Mouse (Mus musculus) macrophage (primary cell): Measurements from ENCODE around the gene Maml3. TPM values are rescaled to one million over a fixed set of nuclear protein-coding genes. Genes with fewer than 3 reads are reported as not detected.
A peak's percentile ranks its signal among the peaks of the same experiment; 100 is the strongest.

Experiments
- H3K27ac ChIP-seq: fragments of 350-480 bp; formaldehyde crosslinking; 2 replicates; pipeline ENCODE4 v1.9.0; 2021
- H3K36me3 ChIP-seq: fragments of 350-480 bp; formaldehyde crosslinking; 2 replicates; pipeline ENCODE4 v1.9.0; 2021; ENCODE audit errors: inconsistent target
- H3K4me3 ChIP-seq: fragments of 350-480 bp; formaldehyde crosslinking; 2 replicates; pipeline ENCODE4 v1.9.0; 2021; ENCODE audit errors: inconsistent target
- H3K79me2 ChIP-seq: fragments of 350-480 bp; formaldehyde crosslinking; 2 replicates; pipeline ENCODE4 v1.9.0; 2021; ENCODE audit errors: inconsistent target
- WGBS: methylation state at CpG from one replicate; pipeline ENCODE4 v1.1.7; 2026; ENCODE audit warnings: inconsistent platforms; ENCODE audit not compliant: missing documents; 5-methylcytosine and 5-hydroxymethylcytosine counted together
- polyA plus RNA-seq: library from polyadenylated mRNA; stranded (reverse); fragments of 250-400 nt; gene quantifications from 3 replicates; pipeline ENCODE4 v1.2.4, GENCODE M21; 2018; ENCODE audit warnings: inconsistent platforms

The Maml3 gene
- polyA plus RNA-seq, 1 experiment from 2014 or later, result 0.72 TPM

DNA sequence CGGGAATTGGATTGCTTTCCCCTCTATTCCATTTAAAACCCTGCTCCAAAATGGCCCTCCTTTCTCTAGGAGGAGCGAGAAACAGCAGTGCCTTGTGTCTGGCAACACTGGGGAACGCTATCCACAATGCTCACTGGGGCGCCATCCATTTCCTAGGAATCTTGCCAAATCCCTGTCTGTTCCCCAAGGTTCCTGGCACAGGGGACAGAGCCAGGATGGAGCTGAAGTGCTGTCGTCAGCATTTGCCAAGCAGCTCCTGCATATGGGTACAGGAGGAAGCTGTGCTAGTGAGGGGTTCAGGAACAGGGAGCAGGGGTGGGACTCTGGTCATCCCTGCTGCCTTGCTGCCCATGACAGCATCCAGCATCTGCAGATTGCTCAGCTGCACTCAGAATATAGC lies 215.1 kb downstream of the Maml3 start:
- Histone ChIP-seq H3K36me3 (no peaks in the 10 kb centered on the region), H3K4me3 (no peak overlapping the region), H3K79me2 (no peaks in the 10 kb centered on the region), H3K27ac (no peak overlapping the region)
- WGBS, result 93% methylated on average over 5 of the region's 5 CpGs

DNA sequence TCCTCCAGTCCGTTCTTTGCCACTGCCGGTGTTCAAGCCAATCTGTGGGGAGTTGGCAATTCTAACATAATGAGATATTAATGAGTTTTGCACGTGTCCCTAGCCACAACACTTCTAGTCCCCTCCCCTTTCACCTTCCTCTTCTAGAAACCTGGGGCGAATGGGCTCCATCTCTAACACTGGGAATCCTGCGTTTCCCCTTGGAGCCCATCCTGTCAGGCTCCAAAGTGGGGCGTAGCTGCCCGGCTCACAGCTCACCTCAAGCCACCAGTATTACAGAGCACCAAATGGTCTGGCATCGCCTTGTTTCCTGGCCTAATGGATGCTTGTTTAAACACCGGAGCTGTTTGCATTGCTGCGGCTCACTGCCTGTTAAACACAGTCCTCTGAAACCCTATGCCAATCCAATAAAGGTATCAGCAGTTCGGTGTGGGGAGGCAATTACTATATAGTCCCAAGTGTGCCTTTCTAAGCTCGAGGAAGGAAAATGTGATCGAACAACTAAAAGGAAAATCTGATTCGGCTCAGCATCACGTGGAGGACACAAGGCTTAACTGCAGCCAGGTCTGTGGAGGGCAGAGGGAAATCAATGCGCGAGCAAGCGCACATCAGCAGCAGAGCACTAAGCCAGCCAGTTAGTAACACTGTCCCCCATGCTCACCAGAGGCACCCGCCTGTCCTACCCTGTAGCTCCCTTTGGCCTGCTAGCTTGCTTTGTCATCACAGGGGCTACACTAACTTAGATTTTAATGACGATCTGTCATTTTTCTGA lies 216.0 kb downstream of the Maml3 start:
- Histone ChIP-seq H3K79me2 (no peaks in the 10 kb centered on the region), H3K36me3 (no peaks in the 10 kb centered on the region), H3K4me3 (no peak overlapping the region), H3K27ac (no peak overlapping the region)
- WGBS, result 65% methylated on average over 20 of the region's 20 CpGs

GRCm38 (mm10) chr3:51888295-51888661 lies 216.6 kb downstream of the Maml3 start:
- Histone ChIP-seq H3K36me3 (no peaks in the 10 kb centered on the region), H3K79me2 (no peaks in the 10 kb centered on the region), H3K4me3 (no peak overlapping the region), H3K27ac (no peak overlapping the region)
- WGBS, result 24% methylated on average over 7 of the region's 8 CpGs

DNA sequence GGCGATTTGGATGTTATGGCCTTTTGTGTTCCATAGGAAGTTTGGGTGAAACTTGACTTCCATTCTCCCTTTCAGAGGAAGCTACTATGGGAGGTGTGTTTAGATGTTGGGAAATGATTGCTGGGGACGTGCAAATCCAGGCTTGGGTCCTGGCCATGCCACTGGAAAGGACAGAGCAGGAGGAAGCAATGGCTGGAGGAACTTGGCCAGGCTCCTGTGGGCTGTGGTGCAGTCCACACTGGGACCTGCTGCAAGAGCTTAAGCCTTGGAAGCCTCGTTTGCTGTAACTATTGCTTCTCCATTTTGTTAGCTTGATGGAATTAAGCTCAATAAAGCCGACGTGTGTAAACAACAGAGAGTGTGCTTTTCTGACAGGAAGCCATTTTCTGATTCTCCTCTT lies 219.0 kb downstream of the Maml3 start:
- Histone ChIP-seq H3K4me3 (no peak overlapping the region), H3K79me2 (no peaks in the 10 kb centered on the region), H3K27ac (no peak overlapping the region), H3K36me3 (no peaks in the 10 kb centered on the region)
- 64% methylated on average over 5 of the region's 5 CpGs for WGBS

GRCm38 (mm10) chr3:51885487-51885886 lies 219.4 kb downstream of the Maml3 start:
- Histone ChIP-seq H3K4me3 (no peak overlapping the region), H3K36me3 (no peaks in the 10 kb centered on the region), H3K27ac (no peak overlapping the region), H3K79me2 (no peaks in the 10 kb centered on the region)
- WGBS, result 92% methylated on average over 4 of the region's 5 CpGs

DNA sequence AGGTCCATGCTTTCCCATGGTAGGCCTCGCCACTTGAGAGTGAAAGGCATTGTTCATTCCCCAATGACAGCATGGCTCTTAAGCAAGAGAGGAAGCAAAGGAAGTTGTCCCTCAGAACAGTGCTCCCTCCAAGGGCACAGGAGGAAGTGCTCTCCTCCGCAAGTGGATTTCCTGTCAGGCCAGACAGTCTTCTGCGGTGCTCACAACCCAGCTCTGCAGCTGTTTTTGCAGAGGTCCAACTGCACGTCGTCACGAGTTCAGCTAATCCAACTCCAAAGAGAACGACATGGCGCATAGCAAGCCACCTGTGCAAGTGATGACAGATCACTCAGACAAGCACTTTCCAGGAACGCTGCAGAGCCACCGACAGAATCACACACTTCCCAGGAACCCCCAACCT lies 222.9 kb downstream of the Maml3 start:
- Histone ChIP-seq H3K27ac (0 out of 2 replicates have a peak overlapping the region, but pooled peaks have one; percentile 12), H3K79me2 (no peaks in the 10 kb centered on the region), H3K4me3 (no peak overlapping the region), H3K36me3 (no peaks in the 10 kb centered on the region)
- 10% methylated on average over 10 of the region's 10 CpGs for WGBS

GRCm38 (mm10) chr3:51881393-51881792 lies 223.5 kb downstream of the Maml3 start:
- Histone ChIP-seq H3K79me2 (no peaks in the 10 kb centered on the region), H3K36me3 (no peaks in the 10 kb centered on the region), H3K4me3 (no peak overlapping the region), H3K27ac (no peak overlapping the region)
- no CpG with 5 or more reads among the region's 2 CpGs for WGBS

DNA sequence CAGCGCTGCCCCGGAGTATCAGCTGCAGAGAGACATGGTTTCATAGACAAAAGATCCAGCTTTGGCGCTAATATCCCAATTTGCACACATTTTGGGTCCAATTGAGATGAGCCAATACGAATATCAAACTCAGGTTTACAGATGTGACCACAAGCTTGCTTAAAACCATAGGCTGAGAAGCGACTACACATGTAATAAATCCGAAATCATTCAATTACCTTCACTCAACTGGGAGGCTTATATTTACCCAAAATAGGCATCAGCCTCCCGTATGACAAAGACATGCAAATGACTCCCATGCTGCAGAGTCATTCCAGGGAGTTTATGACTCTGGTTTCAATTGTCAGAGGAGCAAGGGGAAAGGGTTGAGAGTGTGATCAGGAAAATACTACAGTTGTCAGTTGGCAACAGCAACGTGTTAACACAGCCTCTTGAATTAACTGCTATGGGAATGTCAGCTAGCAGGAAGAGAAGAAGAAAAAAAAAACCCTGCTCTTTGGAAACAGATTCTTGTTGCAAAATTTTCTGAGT lies 224.3 kb downstream of the Maml3 start:
- Histone ChIP-seq H3K4me3 (no peak overlapping the region), H3K27ac (no peak overlapping the region), H3K36me3 (no peaks in the 10 kb centered on the region), H3K79me2 (no peaks in the 10 kb centered on the region)
- WGBS, result 89% methylated on average over 8 of the region's 8 CpGs

GRCm38 (mm10) chr3:51879211-51879610 lies 225.7 kb downstream of the Maml3 start:
- Histone ChIP-seq H3K27ac (no peak overlapping the region), H3K36me3 (no peaks in the 10 kb centered on the region)
- WGBS, result 94% methylated on average over 11 of the region's 11 CpGs

DNA sequence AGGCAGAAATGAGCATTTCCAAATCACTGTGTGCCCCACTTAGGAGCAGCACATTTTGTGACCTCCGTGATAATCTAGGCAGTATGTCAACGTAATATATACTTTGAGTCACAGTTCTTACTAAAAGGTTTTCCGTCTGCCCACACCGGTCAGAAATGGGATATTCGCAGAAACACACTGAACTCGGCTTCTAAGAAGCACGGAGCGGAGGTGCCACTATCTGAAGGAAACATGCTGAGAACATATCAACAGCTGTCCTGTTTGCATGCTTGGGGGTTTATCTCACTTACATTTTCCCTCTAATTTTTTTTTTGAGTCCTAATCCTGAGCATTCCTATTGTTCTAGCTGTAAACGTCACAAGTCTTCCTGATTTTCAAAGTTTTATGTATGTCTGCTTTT lies 226.3 kb downstream of the Maml3 start:
- Histone ChIP-seq H3K27ac (no peak overlapping the region), H3K36me3 (no peaks in the 10 kb centered on the region), H3K79me2 (no peaks in the 10 kb centered on the region), H3K4me3 (no peak overlapping the region)
- WGBS, result 98% methylated on average over 9 of the region's 9 CpGs

More at GRCm38 (mm10) chr3:51879211-51879610, 225.7 kb downstream of the Maml3 start:
- Histone ChIP-seq H3K4me3 (no peak overlapping the region), H3K79me2 (no peaks in the 10 kb centered on the region)

DNA sequence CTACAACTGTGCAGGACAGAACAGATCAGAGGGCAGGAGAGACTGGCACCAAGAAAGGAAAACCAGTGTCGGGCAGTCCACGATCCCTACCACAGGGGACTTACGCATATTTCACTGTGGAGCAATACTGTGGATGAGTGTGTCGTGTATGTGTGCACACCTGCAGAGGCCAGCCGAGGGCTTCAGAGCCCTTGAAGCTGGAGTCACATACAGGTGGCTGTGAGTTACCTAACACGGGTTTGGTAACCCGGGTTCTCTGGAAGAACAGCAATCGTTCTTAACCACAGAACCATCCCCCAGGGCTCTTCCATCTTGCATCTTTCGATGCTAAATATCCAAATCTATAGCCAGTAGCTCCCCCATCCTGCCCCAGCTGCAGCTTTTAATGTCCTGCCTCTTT lies 228.1 kb downstream of the Maml3 start:
- Histone ChIP-seq H3K79me2 (no peaks in the 10 kb centered on the region), H3K36me3 (no peaks in the 10 kb centered on the region), H3K4me3 (no peak overlapping the region), H3K27ac (no peak overlapping the region)
- WGBS, result 85% methylated on average over 9 of the region's 9 CpGs

- no peak overlapping the region for H3K4me3 ChIP-seq
- 79% methylated on average over 4 of the region's 4 CpGs for WGBS
- H3K36me3 ChIP-seq, result no peaks in the 10 kb centered on the region
- no peaks in the 10 kb centered on the region for H3K79me2 ChIP-seq
- no peak overlapping the region for H3K27ac ChIP-seq
Observed at GRCm38 (mm10) chr3:51875629-51876028, 229.2 kb downstream of the Maml3 start.

DNA sequence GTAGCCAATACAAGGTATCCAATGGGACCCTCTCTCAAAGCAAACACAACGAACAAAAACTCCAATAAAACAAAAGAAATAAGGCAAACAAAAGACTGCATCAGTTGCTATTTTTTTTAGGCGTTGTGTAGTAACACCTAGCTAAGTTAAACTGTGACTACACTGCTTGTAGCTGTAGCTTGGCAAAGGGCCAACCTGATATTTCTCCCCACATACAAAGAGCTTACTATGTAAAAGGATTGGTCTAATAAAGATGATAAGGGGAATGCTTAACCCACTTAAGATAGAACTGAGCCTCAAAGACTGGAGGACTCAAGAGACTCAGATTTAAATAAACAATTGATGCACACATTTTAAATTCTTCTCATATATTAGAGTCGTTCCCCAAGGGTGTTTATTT lies 230.6 kb downstream of the Maml3 start:
- no peak overlapping the region for H3K27ac ChIP-seq
- no peaks in the 10 kb centered on the region for H3K79me2 ChIP-seq
- H3K4me3 ChIP-seq, result no peak overlapping the region
- WGBS, result 100% methylated on average over 3 of the region's 3 CpGs
- no peaks in the 10 kb centered on the region for H3K36me3 ChIP-seq

DNA sequence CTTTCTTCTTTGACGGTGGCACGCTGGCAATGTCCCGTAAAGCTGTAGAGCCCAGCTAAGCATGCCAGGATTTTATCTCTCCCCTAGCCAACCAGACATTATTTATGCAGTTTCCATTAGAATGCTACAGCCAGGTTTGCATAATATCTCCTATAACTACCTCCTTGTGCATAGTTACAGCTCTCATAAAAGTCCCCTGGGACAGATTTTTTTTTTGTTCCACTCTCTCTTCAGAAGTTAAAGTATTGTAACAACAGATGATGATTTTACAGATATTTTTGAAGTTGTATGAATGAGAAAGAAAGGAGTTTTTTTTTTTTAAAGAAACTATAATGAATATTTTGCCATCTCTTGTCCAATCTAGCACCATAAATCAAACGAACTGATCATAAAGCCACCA lies 232.1 kb downstream of the Maml3 start:
- H3K4me3 ChIP-seq, result no peak overlapping the region
- H3K36me3 ChIP-seq, result no peaks in the 10 kb centered on the region
- no peak overlapping the region for H3K27ac ChIP-seq
- no peaks in the 10 kb centered on the region for H3K79me2 ChIP-seq
- 84% methylated on average over 4 of the region's 4 CpGs for WGBS

DNA sequence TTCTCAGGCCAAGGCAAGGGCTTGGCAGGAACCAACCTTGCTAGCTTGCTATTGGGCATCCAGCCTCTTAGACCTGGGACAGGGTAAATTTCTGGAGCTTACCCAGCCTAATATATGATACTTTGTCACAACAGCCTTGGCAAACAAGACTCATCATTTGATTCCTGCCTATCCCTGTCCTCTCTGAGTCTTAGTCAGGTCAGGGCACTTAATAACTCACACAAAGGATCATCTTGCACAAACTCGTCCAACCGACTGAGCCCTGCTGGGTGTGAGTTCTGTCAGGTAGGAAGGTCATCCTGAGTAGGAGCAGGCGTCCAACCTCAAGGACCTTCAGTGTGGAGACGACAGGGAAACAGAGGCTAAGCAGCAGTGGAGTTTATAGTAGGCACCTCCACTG lies 233.5 kb downstream of the Maml3 start:
- no peak overlapping the region for H3K4me3 ChIP-seq
- no peak overlapping the region for H3K27ac ChIP-seq
- 99% methylated on average over 4 of the region's 4 CpGs for WGBS
- no peaks in the 10 kb centered on the region for H3K36me3 ChIP-seq
- no peaks in the 10 kb centered on the region for H3K79me2 ChIP-seq

DNA sequence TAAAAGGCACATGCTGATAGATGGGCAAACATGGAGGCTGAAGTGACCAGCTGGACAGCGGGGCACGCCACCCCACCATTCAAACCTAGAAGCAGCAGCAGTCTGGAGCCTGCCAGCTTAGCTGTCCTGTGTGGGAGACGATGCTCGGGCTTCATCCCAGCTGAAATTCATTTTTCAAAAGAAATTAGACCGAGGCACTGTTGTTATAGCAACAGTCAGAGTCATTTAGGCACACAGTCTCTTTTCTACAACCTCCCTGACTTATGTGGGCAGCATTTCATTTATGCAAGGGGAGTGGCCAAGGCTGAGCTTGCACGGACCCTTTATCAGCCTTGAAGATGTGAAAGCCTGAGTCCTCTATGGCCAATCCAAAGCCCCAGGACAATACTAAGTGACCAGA lies 234.9 kb downstream of the Maml3 start:
- H3K4me3 ChIP-seq, result no peak overlapping the region
- 93% methylated on average over 6 of the region's 6 CpGs for WGBS

More for the DNA sequence above, 234.9 kb downstream of the Maml3 start:
- H3K36me3 ChIP-seq, result no peaks in the 10 kb centered on the region
- no peak overlapping the region for H3K27ac ChIP-seq
- H3K79me2 ChIP-seq, result no peaks in the 10 kb centered on the region
